Mouse (Mus musculus) E14TG2a.4 (cell line): ENCODE measurements around the gene Timp2.

Experiments used
- CTCF ChIP-seq: conservative IDR thresholded peaks from 2 replicates; pipeline ENCODE4 v1.5.1; 2014; ENCODE audit warnings: low read length
- NANOG ChIP-seq: IDR thresholded peaks from 2 replicates; pipeline ENCODE4 v1.6.1; 2014; ENCODE audit warnings: borderline replicate concordance, low read length, mixed read lengths
- POU5F1 ChIP-seq: IDR thresholded peaks from 2 replicates; pipeline ENCODE4 v1.6.1; 2014; ENCODE audit warnings: low read length, borderline replicate concordance

- TF ChIP-seq POU5F1 (no peak), CTCF (no peak), NANOG (no peak)
Observed at GRCm38 (mm10) chr11:118321971-118322370, 33.6 kb downstream of the Timp2 start.
